Mouse (Mus musculus): Measurements from ENCODE around the gene Elobl. TPM values are rescaled to one million over a fixed set of nuclear protein-coding genes. Genes with fewer than 3 reads are reported as not detected.

The Elobl gene
- total RNA-seq, 2 experiments from 2014 or later: not detected

GRCm38 (mm10) chr11:88938770-88939169 is 28.0 kb downstream of the Elobl start:
- no peak for ATAC-seq (replicated peaks; ENCODE audit: poor library complexity)

GRCm38 (mm10) chr11:88937886-88938285 is 28.8 kb downstream of the Elobl start:
- ATAC-seq (replicated peaks; ENCODE audit: poor library complexity): no peak

- no peak for ATAC-seq (replicated peaks; ENCODE audit: poor library complexity)
Measured at GRCm38 (mm10) chr11:88934089-88935000, 32.4 kb downstream of the Elobl start.

GRCm38 (mm10) chr11:88933030-88933429 is 33.7 kb downstream of the Elobl start:
- no peak for ATAC-seq (replicated peaks; ENCODE audit: poor library complexity)

- no peak for ATAC-seq (replicated peaks; ENCODE audit: poor library complexity)
Measured at GRCm38 (mm10) chr11:88931692-88932530, 34.8 kb downstream of the Elobl start.

- no peak for ATAC-seq (replicated peaks; ENCODE audit: poor library complexity)
Measured at GRCm38 (mm10) chr11:88926566-88926965, 40.2 kb downstream of the Elobl start.

Other genes starting within 250 kb of the Elobl start
- gene Msi2, start 248.4 kb downstream of the Elobl start, total RNA-seq (2015): 28.2 and 35.4 TPM in 2 replicates
- gene Msi2, start 248.4 kb downstream of the Elobl start, total RNA-seq (2017): 46.6 and 86.4 TPM in 2 replicates
- gene Akap1, start 102.3 kb downstream of the Elobl start, total RNA-seq (2015): 8.9 and 9.5 TPM in 2 replicates
- 22.4 and 24.0 TPM in 2 replicates for gene Akap1, start 102.3 kb downstream of the Elobl start, total RNA-seq (2017)
- 25.0 and 25.4 TPM in 2 replicates for gene Scpep1, start 11.5 kb downstream of the Elobl start, total RNA-seq (2015)
- 13.8 and 15.0 TPM in 2 replicates for gene Scpep1, start 11.5 kb downstream of the Elobl start, total RNA-seq (2017)
- 7.6 and 10.1 TPM in 2 replicates for gene Coil, start 3.3 kb upstream of the Elobl start, total RNA-seq (2015)
- 11.2 and 11.7 TPM in 2 replicates for gene Coil, start 3.3 kb upstream of the Elobl start, total RNA-seq (2017)
- 22.8 and 28.2 TPM in 2 replicates for gene Trim25, start 32.4 kb upstream of the Elobl start, total RNA-seq (2015)
- 16.7 and 21.2 TPM in 2 replicates for gene Trim25, start 32.4 kb upstream of the Elobl start, total RNA-seq (2017)
- 2.6 and 3.6 TPM in 2 replicates for gene Dgke, start 99.9 kb upstream of the Elobl start, total RNA-seq (2015)
- 4.6 and 6.2 TPM in 2 replicates for gene Dgke, start 99.9 kb upstream of the Elobl start, total RNA-seq (2017)
- gene Gm525, start 106.9 kb upstream of the Elobl start, total RNA-seq (2015): not detected in 2 replicates
- gene Gm525, start 106.9 kb upstream of the Elobl start, total RNA-seq (2017): not detected in 2 replicates